Mouse (Mus musculus) heart, postnatal 14 days (tissue): ENCODE measurements around the gene Wdr62. TPM values are rescaled to one million over a fixed set of nuclear protein-coding genes. Genes with fewer than 3 reads are reported as not detected.
A peak's percentile ranks its signal among the peaks of the same experiment; 100 is the strongest.

Source experiments
- DNase-seq, 2 experiments: peaks; one replicate each; pipeline ENCODE4 v3.0.0; 2021 to 2022
- intact Hi-C: fragments of 180-260 bp; cut with DNase I; formaldehyde crosslinking; loops from one replicate; pipeline ENCODE4 v1.15.1; 2025
- long read RNA-seq, 2 experiments: library from polyadenylated mRNA; stranded (forward); transcript quantifications; one replicate each; pipeline ENCODE4 v2.0.0; 2021
- total RNA-seq, 2 experiments: library from RNA; stranded (reverse); gene quantifications; 2 replicates each; pipeline ENCODE4 v1.2.3; 2021

The Wdr62 gene
- 1 to 10 TPM; 2.7 to 2.9 TPM for total RNA-seq
- long read RNA-seq, experiment 1, result 0 reads
- long read RNA-seq, experiment 2, partial matches to known transcripts, result 0 of 1 reads
- long read RNA-seq, experiment 2, other reads (novel, unspliced or antisense), result 1 of 1 reads

DNA sequence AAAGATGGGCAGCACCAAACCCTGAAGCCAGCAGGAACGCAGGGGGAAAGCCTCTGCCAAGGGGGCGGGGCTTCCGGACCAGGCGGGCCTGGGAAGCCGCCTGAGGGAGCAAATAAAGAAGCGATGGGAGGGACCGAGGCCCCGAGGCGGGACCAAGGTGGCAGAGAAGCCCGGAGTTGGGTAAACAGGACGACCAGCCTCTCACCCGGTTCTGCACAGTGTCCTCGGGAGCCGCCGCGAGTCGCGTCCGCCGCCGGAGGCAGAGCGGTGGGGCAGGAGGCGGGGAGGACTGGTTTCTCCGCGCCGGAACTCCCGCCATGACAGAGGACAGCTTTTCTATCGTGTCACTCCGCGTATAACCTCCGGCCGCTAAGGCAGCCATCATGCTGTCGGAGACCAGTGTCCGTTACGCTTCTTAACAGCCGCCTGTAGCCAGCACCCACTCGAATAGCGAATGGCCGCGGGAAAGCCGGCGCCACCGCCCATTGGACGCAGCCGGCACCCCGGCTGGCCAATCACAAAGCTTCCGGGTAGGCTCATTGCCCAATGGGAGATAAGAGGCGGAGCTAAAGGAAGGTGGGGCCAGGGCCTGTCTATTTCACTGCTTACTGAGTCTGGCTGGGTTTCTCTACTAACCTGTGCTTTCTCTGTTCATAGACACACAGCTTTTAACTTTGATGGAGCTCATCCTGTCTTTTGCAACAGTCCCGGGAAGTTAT, at the start of gene Wdr62, which contains the start of gene Thap8:
Gene Wdr62, minus strand, starts transcription at position 469 of the 719 bp plus-strand sequence.
Gene Thap8, plus strand, starts transcription at position 144 of the 719 bp plus-strand sequence.
- intact Hi-C loops, result loop anchor here (5.0 kb wide), 1 partner anchor 48 kb away; the partner anchor contains the start of genes Polr2i and Tbcb
- DNase-seq, result peak; percentile 91 to 94

DNA sequence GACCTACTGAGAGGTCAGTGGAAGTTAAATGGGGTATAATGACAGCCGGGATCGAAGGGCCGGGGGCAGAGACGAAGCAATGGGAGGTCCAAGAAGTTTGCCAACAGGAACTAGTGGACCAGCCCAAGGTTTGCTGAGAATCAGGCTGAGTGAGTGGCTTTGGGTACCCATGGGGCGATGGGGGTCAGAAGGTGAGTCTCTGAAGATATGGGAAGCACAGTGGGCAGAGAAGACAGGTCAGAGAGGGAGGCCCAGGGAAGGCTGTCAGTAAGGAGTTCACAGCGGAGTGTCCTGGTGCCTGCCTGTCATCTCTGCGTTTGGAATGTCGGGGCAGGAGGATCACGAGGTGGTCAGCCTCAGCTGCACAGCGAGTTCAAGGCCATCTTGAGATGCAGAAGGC, 48.2 kb upstream of the Wdr62 start:
- intact Hi-C loops, result no loop called here
- no peak for DNase-seq

DNA sequence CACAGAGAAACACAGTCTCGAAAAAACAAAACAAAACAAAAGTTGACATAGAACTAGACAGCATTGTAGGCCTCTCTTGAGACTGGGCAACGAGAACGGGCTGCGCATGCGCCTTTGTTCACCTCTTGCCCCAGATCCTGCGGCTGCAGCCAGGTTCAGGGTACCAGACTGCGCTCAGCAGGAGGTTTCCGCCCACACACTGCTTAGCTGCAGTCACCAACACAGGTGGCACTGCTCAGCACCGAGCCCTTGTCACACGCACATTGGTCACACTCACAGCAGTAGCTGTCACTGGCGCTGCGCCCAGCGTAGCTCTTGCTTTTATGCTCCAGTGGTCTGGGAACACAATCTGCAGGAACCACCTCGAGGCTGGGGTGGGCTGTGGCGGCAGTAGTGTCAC, 46.9 kb upstream of the Wdr62 start:
- intact Hi-C loops, result no loop called here
- no peak for DNase-seq

DNA sequence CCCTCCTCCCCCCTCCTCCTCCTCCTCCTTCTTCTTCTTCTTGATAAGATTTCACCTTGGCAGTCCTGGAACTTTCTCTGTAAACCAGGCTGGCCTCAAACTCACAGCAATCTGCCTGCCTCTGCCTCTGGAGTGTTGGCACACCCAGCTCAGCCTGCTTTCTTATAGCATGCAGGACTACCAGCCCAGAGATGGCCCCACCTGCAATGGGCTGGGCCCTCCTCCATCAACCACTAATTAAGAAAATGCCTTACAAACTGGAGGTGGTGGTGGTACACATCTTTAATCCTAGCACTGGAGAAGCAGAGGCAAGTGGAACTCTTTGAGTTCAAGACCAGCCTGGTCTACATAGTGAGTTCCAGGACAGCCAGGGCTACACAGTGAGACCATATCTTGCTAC, 46.2 kb upstream of the Wdr62 start:
- intact Hi-C loops, result no loop called here
- DNase-seq, result no peak

DNA sequence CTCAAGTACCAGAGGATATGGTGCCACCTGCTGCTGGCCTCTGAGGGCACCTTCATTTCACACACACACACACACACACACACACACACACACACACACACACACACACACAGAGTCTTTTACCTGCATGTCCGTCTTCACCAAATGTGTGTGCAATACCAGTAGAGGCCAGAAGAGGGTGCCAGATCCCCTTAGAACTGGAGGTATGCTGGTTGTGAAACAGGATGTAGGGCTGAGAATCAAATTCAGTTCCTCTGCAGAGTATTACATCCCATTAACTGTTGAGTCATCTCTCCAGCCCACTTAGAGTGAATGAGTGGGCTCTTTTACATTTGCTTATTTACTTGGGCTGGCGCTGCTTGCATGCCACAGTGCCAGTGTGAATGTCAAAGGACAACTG, 45.1 kb upstream of the Wdr62 start:
- intact Hi-C loops, result no loop called here
- DNase-seq, result peak in 1 of 2 experiments; percentile 59

DNA sequence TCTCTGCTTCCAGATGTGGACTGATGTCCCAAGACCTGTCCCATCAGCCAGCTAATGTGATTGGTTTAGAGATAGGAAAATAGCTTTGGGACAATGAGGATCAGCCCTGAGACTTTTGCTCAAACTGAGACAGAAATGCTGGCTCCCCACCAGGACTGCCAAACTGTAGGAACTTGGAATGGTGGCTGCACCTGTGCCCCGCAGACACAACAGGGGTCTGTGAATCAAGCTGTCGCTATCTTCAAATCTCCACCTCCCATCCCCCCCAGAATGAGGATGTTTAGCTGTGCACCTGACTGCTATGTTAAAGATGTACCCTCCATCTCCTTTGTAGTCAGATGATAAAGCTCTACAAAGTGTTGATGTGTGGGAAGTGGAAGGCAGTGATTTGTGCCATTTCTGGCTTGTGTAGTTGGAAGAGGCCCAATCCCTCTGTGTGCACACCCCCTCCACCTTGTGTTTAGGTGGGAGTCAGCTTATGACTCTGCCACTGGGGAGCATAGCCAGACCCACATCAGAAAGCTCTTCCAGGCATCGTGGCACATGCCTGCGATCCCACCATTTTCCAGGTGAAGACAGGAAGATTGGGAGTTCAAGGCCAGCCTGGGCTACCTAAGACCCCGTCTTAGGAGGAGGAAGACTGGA, 44.2 kb upstream of the Wdr62 start:
- intact Hi-C loops, result no loop called here
- DNase-seq, result no peak

DNA sequence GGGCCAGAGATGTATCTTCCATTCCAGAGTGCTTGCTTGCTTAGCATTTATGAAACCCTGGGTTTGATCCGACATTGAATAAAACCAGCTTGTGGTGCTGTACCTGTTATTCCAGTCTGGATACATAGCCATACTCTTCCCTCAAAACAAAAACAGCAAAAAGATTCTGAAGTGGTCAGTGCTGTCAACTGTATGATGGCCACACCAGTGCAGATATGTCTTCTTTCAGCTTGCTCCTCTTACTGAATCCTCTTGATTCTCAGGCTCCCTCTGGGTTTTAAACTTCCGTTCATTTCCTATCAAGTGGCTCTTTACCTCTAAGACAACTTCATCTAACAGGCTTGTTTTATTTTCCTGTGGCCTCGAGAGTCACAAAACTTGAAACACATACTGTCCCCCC, 43.6 kb upstream of the Wdr62 start, which contains the start of gene Sdhaf1:
Gene Sdhaf1, minus strand, starts transcription at position 101 of the 400 bp plus-strand sequence.
- no peak for DNase-seq
- intact Hi-C loops, result no loop called here

DNA sequence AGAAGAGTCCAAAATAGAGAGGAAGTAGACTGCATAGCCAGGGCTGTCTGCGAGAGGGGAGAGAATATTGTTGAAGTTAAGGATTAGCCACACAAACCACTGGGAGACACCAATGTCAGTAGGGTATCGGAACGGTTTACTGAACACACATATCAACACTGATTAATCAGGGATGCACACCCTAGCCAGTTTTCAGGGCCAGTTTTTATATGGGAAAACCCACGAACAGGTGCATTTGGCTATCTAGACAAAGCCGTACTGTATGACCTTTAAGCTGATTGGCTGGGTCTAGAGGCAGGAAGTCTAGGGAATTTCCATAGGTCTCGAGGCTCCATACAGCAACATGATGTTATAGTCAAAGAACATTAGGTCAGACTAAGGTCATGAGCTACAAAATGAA, 42.6 kb upstream of the Wdr62 start:
- no peak for DNase-seq
- intact Hi-C loops, result no loop called here

DNA sequence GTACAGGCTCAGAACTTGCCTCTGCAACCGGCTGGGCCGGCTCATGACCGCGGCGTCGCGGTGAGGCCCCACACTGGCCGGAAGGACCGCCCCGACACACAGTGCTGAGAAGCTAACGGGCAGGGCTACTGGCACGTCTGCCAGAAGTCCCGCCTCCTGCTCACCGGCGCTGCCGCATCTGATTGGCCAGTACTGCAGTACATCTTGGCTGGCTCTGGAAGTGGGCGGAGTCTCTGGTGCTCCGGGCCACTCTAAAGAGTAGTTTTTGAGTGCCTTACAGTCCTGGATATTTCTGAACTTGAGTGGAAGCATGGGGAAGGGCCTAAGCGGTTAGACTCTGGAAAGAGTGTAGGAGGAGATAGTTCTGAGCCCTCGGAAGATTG, 42.1 kb upstream of the Wdr62 start:
- DNase-seq, result peak; percentile 97 to 98
- intact Hi-C loops, result no loop called here

DNA sequence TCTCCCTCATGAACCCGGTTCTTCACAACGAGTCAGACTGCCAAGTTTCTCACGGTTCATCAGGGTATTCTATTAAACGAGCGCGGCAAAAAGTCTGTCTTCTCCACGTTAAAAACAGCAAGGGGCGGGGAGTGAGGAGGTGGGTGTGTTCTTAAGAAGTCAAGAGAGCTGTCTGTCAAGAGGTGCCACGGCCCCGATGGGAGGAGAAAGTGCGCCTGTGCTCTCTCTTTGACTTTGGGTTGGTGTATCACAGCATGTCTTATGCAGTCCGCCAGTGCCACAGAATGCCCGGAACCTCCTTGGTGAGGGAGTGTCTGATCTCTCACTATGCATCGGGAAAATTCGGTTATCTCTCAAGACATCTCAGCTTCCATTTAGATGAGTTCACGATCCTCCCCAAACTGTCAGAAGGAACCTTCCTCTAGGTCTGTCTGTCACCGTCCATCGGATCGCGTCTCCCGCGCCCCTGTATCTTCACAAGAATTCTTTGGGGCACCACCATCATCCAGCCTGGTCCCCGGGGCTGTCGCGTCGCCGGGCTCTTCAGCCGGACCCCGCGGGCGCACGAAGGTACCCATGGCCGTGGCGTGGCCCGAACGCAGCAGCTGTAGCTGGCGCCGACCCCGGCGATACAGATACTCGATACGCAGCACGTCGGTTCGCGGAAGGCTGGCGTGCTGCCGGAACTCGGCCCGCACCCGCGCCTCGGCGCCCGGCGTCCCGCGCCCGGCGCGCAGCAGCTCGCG, 41.5 kb upstream of the Wdr62 start, which contains the start of gene E130208F15Rik:
Gene E130208F15Rik, plus strand, starts transcription at position 202 of the 746 bp plus-strand sequence.
- peak; percentile 66 to 69 for DNase-seq
- intact Hi-C loops, result no loop called here

DNA sequence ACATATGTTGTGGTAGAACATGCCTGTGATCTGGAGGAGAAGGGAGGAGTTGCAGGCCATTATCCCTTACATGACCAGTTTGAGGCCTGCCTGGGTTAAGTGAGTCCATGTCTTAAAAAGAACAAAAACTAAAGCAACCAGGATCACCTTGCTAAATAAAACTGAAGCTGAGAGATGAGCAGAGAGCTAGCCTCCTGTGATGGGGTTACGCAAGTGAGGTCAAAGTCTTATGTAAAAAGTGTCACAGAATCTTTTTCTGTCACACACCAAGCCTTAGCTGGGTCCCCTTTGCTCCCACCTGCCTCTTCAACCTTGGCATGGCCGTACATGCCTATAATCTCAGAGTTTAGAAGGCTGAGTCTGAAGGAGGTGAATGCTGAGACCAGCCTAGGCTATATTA, 40.7 kb upstream of the Wdr62 start:
- intact Hi-C loops, result no loop called here
- DNase-seq, result no peak

DNA sequence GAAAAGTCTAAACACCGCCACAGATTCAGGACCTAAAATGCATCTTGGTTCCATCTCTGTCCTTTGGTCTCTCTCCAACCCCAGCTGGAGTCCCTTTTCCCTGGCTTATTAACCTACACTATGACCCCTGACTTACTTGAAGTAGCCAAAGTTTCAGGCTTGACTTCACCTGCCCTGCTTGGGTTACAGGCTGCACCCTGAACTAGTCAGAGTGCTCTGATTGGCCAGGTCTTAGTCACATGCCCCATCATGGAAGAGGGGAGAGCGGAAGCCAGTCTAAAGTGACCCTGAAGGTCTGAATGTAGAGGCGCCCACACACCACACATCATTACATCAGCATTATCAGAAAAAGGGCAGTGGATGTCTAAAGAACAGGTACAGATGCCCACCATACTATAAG, 37.9 kb upstream of the Wdr62 start:
- no peak for DNase-seq
- intact Hi-C loops, result no loop called here

DNA sequence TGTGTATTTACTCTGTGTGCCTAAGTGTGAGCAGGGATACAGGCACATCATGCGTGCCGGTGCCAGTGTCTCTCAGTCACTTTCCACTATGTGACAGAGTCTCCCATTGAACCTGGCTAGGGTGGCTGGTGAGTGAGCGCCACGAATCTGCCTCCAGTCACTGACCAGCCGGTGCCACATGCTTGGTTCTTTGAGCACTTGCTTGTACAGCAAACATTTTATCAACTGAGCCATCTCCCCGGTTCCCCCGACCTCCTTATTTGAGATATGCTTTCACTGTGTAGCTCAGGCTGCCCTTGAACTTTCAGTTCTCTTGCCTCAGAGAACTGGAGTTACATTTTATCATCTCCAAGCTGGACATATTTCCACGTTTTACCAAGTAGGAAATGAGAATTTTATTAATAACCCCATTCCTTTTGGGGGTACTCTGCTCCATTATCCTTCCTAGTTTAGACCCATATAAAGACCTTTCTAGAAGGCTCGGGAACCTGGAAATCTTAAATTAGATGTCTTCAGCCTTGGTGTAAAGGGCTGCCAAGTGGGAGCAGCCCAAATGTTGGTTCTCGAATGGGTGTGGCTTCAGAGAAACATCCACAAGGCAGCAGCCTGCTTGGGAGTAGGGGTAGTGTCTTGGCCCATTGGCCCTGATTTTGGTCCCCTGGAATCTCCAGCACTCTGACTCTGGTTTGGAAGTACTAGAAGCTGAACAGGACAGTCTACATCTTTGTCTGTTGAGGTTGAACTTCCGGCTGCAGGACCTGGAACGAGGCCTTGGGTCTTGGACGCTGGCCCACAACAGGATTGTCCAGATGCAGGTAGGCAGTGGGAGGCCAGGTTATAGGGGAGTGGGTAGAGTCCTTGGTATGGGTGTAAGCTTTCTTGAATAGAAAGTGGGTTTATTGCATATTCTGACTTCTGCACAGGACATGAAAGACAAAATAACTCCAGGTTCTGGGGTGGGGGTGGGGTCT, 35.6 kb upstream of the Wdr62 start:
- intact Hi-C loops, result no loop called here
- no peak for DNase-seq

DNA sequence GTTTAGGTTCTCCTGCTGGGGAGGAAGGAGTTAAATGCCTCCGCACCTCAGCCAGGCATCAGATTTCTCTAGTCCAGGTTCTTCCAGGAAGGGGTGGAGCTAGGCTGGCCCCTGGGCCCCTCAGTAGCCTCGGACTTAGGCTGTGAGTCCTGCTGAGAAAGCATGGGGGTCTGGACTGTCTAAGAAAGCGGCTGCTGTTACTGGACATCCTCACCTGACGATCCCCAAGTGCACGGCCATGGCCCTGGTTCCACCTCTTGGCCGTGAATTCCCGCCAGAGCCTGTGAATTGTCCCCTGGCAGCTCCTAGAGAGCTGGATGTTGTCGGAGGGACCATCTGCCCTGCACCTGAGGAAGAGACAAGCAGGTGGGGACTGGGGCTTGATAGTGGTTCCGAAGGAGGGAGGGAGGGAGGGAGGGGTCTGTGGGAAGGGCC, 34.5 kb upstream of the Wdr62 start, which contains the start of gene Syne4:
Gene Syne4, plus strand, starts transcription at position 87 of the 435 bp plus-strand sequence.
- intact Hi-C loops, result no loop called here
- DNase-seq, result no peak

DNA sequence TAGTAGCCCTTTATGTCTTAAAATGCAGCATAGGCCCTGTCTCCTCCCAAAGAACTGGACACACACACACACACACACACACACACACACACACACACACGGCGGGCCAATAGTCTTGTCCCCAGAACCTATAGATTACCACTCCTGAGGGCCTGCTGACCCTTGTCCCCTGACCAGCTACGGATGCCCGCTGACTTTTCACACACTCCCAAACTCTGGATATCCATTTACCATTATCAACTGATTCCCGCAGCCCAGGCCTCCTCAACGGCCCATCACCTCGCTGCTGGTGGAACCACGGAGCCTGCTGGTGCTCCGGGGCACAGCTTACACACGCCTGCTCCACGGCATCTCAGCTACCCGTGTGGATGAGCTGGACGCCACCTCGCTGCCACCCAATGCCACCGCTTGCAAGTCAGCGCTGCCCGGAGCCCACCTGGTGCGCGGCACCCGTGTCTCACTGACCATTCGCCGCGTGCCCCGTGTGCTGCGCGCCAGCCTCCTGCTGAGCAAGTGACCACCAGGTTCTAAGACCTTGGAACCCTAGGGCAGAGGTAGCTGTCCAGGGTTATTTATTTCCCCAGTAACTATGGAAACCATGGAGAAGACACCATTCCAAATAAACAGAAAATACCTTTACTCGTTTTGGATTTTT, 33.6 kb upstream of the Wdr62 start:
- intact Hi-C loops, result no loop called here
- DNase-seq, result no peak

DNA sequence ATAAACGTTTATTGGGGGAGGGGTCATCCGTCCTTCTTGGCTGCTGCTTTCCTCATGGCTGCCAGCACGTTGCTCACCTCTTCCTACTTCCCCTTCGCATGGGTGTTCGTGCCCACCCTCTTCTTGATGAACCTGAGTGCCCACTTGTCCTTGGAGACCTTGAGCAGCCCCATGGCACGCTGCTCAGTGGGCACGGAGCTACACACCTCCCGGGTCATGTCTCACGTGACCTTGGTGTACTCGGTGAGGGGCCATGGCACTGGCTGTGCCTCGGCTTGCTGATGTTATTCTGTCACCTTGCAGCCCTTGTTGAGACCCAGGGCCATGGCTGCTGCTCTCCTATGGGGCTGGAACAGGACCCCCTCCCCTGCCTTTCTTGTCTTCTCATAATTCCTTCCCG, 29.9 kb upstream of the Wdr62 start:
- intact Hi-C loops, result no loop called here
- DNase-seq, result no peak

DNA sequence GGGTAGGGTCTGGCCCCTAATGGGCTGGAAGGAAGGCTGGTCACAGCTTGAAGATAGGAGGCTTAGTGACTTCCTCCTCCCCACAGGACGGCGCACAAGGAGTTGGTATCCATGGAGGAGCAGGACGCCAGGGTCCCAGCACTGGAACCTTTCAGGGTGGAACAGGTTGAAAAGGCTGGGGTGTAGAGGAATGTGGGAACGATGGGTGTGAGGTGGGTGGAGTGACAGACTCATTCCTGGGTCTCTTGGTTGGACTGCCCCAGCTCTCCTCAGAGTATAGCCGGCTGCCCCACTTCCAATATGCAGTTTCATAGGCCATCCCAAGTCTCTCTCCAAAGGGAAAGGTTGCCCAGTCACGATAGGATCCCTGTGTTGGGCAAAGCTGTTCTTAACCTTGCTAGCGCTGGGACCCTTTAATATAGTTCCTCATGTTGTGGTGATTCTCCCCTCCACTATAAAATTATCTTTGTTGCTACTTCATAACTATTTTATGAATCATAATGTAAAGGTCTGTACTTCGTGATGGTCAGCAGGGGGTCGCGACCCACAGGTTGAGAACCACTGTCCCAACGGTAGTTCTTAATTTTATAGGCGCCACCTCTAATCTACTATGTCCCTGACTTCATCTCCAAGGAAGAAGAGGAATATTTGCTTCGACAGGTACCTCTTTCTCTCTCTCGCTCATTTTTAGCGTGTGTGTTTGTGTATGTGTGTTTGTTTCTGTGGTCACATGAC, 29.3 kb upstream of the Wdr62 start:
- DNase-seq, result no peak
- intact Hi-C loops, result no loop called here
